Mouse (Mus musculus) right cerebral cortex, adult 18-20 months (tissue): ENCODE data around the gene Tbx20.

ENCODE experiments used
- DNase-seq: peaks from one replicate; pipeline ENCODE4 v3.0.0; 2022; ENCODE audit warnings: mixed read lengths

Tbx20 gene

GRCm38 (mm10) chr9:24774160-24774969 lies at the start of gene Tbx20:
Gene Tbx20 (minus strand): TSS chr9:24774303.
- no peak for DNase-seq

GRCm38 (mm10) chr9:24818511-24818910 lies 44.4 kb upstream of the Tbx20 start:
- DNase-seq, result no peak

- DNase-seq, result no peak
Observed at GRCm38 (mm10) chr9:24812461-24812860, 38.4 kb upstream of the Tbx20 start.

- no peak for DNase-seq
Observed at GRCm38 (mm10) chr9:24792110-24792509, 18.0 kb upstream of the Tbx20 start.

- no peak for DNase-seq
Observed at GRCm38 (mm10) chr9:24789396-24789795, 15.3 kb upstream of the Tbx20 start.

GRCm38 (mm10) chr9:24782338-24782737 lies 8.2 kb upstream of the Tbx20 start:
- no peak for DNase-seq

- no peak for DNase-seq
Observed at GRCm38 (mm10) chr9:24780929-24781441, 6.9 kb upstream of the Tbx20 start.

GRCm38 (mm10) chr9:24780391-24780928 lies 6.4 kb upstream of the Tbx20 start:
- no peak for DNase-seq

GRCm38 (mm10) chr9:24779975-24780374 lies 5.9 kb upstream of the Tbx20 start:
- DNase-seq, result no peak

GRCm38 (mm10) chr9:24778571-24778970 lies 4.5 kb upstream of the Tbx20 start:
- DNase-seq, result no peak

GRCm38 (mm10) chr9:24777961-24778360 lies 3.9 kb upstream of the Tbx20 start:
- no peak for DNase-seq

- DNase-seq, result no peak
Observed at GRCm38 (mm10) chr9:24777176-24777895, 3.2 kb upstream of the Tbx20 start.

- no peak for DNase-seq
Observed at GRCm38 (mm10) chr9:24776487-24776886, 2.4 kb upstream of the Tbx20 start.

GRCm38 (mm10) chr9:24775567-24775966 lies 1.5 kb upstream of the Tbx20 start:
- DNase-seq, result no peak

GRCm38 (mm10) chr9:24775001-24775400 lies 898 bp upstream of the Tbx20 start:
- DNase-seq, result no peak

GRCm38 (mm10) chr9:24773669-24774068 lies 434 bp downstream of the Tbx20 start:
- no peak for DNase-seq

GRCm38 (mm10) chr9:24773171-24773570 lies 932 bp downstream of the Tbx20 start:
- DNase-seq, result no peak

- no peak for DNase-seq
Observed at GRCm38 (mm10) chr9:24772431-24773120, 1.5 kb downstream of the Tbx20 start.

- DNase-seq, result no peak
Observed at GRCm38 (mm10) chr9:24771713-24772112, 2.4 kb downstream of the Tbx20 start.

GRCm38 (mm10) chr9:24770941-24771405 lies 3.1 kb downstream of the Tbx20 start:
- no peak for DNase-seq

- DNase-seq, result no peak
Observed at GRCm38 (mm10) chr9:24770149-24770940, 3.8 kb downstream of the Tbx20 start.

- no peak for DNase-seq
Observed at GRCm38 (mm10) chr9:24769611-24770010, 4.5 kb downstream of the Tbx20 start.
